Mouse (Mus musculus) forebrain, embryonic 11.5 days (tissue): ENCODE results near the gene Unk. TPM values are rescaled to one million over a fixed set of nuclear protein-coding genes. Genes with fewer than 3 reads are reported as not detected.
A peak's percentile ranks its signal among the peaks of the same experiment; 100 is the strongest.
"Not testable (repeated sequence)": the region's sequence is repeated elsewhere in the genome, so short reads cannot be mapped to it uniquely, and the experiment has no call there.

ENCODE experiments used
- ATAC-seq: fragments of 200-750 bp; cut with Nextera tagmentation; replicated peaks from 2 replicates; pipeline ENCODE4 v1.8.0; 2017; ENCODE audit warnings: moderate TSS enrichment; ENCODE audit not compliant: low FRiP score
- DNase-seq: peaks from one replicate; pipeline ENCODE4 v3.0.0-alpha.2; 2017; ENCODE audit warnings: low spot score
- H3K27ac ChIP-seq: fragments of 300-500 bp; sonication (generic); 2 replicates; pipeline ENCODE4 v1.5.1; 2014; ENCODE audit warnings: low read depth, low read length
- H3K27me3 ChIP-seq: fragments of 300-500 bp; sonication (generic); 2 replicates; pipeline ENCODE4 v1.6.1; 2014; ENCODE audit warnings: mild to moderate bottlenecking, low read length, mixed read lengths; ENCODE audit not compliant: control insufficient read depth, insufficient read depth
- H3K36me3 ChIP-seq: fragments of 300-500 bp; sonication (generic); 2 replicates; pipeline ENCODE4 v1.6.1; 2014; ENCODE audit warnings: mild to moderate bottlenecking, low read length, moderate library complexity, mixed read lengths; ENCODE audit not compliant: control insufficient read depth, insufficient read depth
- H3K4me1 ChIP-seq: fragments of 300-500 bp; sonication (generic); replicated peaks from 2 replicates; pipeline ENCODE4 v1.6.1; 2014; ENCODE audit warnings: low read length, mixed read lengths; ENCODE audit not compliant: control insufficient read depth, insufficient read depth
- H3K4me2 ChIP-seq: fragments of 300-500 bp; sonication (generic); 2 replicates; pipeline ENCODE4 v1.6.1; 2014; ENCODE audit warnings: low read depth, mild to moderate bottlenecking, low read length, moderate library complexity, mixed read lengths; ENCODE audit not compliant: severe bottlenecking
- H3K4me3 ChIP-seq: fragments of 300-500 bp; sonication (generic); 2 replicates; pipeline ENCODE4 v1.5.1; 2014; ENCODE audit warnings: low read depth, low read length
- H3K9ac ChIP-seq: fragments of 300-500 bp; sonication (generic); 2 replicates; pipeline ENCODE4 v1.6.1; 2014; ENCODE audit warnings: low read length
- H3K9me3 ChIP-seq: fragments of 300-500 bp; sonication (generic); 2 replicates; pipeline ENCODE4 v1.6.1; 2016; ENCODE audit warnings: low read length, mixed read lengths; ENCODE audit not compliant: control insufficient read depth
- WGBS: fragments of 180-500 bp; shearing (Covaris S2); extraction: QIAGEN DNeasy Blood & Tissue Kit; methylation state at CpG from one replicate; pipeline ENCODE4 v1.1.7; 2014; 5-methylcytosine and 5-hydroxymethylcytosine counted together
- polyA plus RNA-seq: library from polyadenylated mRNA; unstranded; fragments of >200 nt; fragmentation: Nextera tagmentation; extraction: Ambion mirVana; gene quantifications from 2 replicates; pipeline ENCODE4 v1.2.1, GENCODE M21; 2014

The Unk gene
- polyA plus RNA-seq, 1 experiment from 2014 or later = 48.5 TPM

DNA sequence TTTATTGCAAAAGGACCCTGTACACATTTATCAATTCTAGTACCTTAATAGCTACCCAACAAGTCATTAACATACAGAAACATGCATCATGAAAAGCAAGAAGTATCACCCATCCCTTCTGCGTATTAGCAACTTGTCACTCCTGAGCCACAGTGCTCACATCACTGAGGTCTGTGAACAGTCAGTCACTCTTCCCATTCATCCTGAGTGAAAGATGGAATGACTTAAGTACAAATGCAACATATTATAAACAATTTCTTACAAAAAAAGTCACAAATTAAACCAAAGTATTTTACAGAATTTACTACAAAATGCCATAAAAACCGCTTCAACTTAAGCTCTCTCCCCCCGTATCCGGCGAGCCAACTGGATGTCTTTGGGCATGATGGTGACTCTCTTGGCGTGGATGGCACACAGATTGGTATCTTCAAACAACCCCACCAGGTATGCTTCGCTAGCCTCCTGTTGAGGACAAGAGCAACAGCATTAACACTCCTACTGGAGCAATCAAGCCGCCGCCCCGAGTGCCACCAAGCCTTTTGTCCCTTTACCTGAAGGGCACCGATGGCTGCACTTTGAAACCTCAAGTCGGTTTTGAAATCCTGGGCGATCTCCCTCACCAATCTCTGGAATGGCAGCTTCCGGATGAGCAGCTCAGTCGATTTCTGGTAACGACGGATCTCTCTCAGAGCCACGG, 6.9 kb upstream of the Unk start:
- WGBS = 8% methylated on average over 18 of the region's 18 CpGs
- H3K27me3 ChIP-seq, H3K4me1 ChIP-seq, H3K9me3 ChIP-seq, H3K36me3 ChIP-seq, ATAC-seq: not testable (repeated sequence)
- Histone ChIP-seq H3K27ac (peak overlapping the region; percentile 97), H3K9ac (peak overlapping the region; percentile 100), H3K4me3 (peak overlapping the region; percentile 100), H3K4me2 (peak overlapping the region; percentile 62)
- DNase-seq = peak; percentile 68

DNA sequence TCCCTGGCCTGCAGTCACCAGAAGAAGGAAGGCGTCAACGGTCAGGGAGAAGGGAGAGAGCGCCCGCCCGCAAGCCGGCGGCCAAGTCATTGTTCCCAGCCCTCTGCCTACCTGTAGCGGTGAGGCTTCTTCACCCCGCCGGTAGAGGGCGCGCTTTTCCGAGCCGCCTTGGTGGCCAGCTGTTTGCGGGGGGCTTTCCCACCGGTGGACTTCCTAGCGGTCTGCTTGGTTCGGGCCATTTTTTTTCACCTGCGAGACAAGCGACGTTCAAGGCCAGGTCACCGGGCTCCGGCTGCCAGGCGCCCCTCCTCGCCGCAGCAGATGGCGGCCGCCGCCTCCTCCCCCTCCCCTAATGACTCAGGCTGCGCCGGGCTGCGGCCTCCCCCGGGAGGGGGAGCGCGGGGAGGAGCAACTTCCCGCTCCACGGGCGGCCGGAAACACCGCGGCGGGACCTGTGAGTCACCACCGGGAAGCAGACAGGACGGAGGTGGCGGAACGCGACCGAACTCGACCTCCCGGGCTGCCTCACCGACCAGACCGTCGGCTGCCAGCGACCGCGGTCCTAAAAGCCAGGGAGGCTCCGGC, 6.3 kb upstream of the Unk start:
- ATAC-seq (peak; percentile 55), DNase-seq (peak; percentile 91)
- Histone ChIP-seq H3K4me1 (peaks cover 2% of the 10 kb centered on the region; the same call in 1 of the 2 replicates), H3K27ac (peak overlapping the region; percentile 97), H3K9me3 (no peaks in the 10 kb centered on the region), H3K4me3 (peak overlapping the region; percentile 100), H3K27me3 (no peaks in the 10 kb centered on the region), H3K36me3 (no peaks in the 10 kb centered on the region; the same call in 1 of the 2 replicates), H3K9ac (peak overlapping the region; percentile 100), H3K4me2 (peak overlapping the region; percentile 62)
- WGBS = under 1% methylated on average over 55 of the region's 57 CpGs

DNA sequence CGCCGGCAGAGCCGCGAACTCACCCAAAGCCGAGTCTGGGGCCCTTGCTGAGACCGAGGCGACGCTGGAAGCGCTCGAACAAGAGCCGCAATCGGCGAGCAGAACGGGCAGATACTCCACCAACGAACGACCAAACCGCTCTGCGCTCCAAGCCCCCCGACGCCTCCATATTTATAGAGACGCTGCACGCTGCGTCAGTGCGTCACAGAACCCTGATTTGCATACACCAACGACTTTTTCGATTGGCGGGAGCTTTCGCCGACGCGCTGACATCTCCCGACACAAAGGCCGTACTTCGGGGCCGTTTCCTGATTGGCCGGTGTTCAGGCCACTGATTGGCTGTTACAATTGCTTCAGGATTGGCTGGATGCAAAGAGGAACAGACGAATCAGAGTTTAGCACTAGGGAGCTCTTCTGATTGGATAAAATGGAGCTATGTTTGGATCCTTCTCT, 5.7 kb upstream of the Unk start:
- no peaks in the 10 kb centered on the region; the same call in 1 of the 2 replicates for H3K36me3 ChIP-seq
- WGBS = under 1% methylated on average over 37 of the region's 37 CpGs
- H3K4me1 ChIP-seq = peaks cover 2% of the 10 kb centered on the region; the same call in 1 of the 2 replicates
- ATAC-seq (peak; percentile 94), DNase-seq (peak; percentile 98)
- H3K27ac ChIP-seq = peak overlapping the region; percentile 97
- no peaks in the 10 kb centered on the region for H3K27me3 ChIP-seq
- peak overlapping the region; percentile 100 for H3K9ac ChIP-seq
- H3K4me2 ChIP-seq = peak overlapping the region; percentile 15; the same call in 1 of the 2 replicates
- H3K4me3 ChIP-seq = peak overlapping the region; percentile 100
- no peaks in the 10 kb centered on the region for H3K9me3 ChIP-seq

DNA sequence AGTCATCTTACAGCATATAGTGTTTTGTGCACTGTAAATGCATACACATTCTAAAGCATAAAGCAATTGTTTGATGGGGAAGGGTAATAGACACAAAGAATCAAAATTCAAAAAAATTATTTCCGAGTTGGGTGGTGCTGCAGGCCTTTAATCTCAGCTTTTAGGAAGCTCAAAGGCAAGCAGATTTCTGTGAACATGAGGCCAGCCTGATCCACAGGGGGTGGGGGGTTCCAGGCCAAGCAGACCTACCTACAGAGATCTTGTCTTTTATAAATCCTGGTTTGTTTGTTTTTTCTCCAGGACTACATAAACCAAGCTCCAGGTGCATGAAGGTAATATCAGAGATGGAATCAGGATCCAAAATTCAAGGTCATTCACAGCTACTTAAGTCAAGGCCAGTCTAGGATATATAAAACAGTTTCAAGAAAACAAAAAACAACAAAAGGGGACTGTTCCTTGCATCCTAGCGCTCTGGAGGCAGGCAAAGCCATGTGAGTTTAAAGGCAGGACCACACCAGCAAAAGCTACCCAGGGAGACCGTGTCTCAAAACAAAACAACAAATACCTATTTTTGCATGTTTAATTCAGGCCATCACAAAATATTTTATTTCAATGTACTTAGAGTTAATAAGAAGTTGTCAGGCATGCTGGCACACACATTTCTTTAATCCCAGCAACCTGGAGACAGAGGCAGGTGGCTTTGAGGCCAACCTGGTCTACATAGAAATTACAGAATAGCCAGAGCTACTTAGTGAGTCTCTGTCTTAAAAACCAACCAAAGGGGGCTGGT, 4.9 kb upstream of the Unk start:
- Histone ChIP-seq H3K9me3 (no peaks in the 10 kb centered on the region), H3K4me1 (peaks cover 2% of the 10 kb centered on the region; the same call in 1 of the 2 replicates), H3K9ac (no peak overlapping the region; the same call in 1 of the 2 replicates), H3K27me3 (no peaks in the 10 kb centered on the region), H3K36me3 (no peaks in the 10 kb centered on the region; the same call in 1 of the 2 replicates), H3K27ac (no peak overlapping the region), H3K4me2 (no peak overlapping the region), H3K4me3 (no peak overlapping the region)
- WGBS = 91% methylated on average over 3 of the region's 3 CpGs
- DNase-seq (no peak), ATAC-seq (no peak)

DNA sequence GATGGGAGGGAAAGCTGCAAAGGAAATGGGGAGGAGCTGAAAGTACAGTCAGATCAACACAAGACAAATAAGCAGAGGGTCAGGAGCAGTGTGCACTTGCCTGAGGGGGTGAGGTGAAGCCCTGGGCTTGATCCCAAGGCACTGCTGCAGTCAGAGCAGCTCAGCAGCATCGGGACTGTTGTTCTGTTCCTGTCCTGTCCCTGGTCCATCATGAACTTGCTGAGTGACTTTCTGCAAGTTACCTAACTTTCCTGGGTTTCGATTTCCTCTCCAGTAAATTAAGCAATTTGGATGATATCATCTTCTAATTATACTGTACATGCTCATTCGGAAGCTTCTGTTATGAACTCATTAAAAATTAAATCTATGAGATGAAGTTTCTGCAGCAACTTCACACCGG, 2.4 kb upstream of the Unk start, which contains the start of gene H3f3b:
H3f3b (minus strand) TSS at position 207 of the 400 bp plus-strand sequence.
- DNase-seq = no peak
- H3K4me2 ChIP-seq = no peak within 1 kb of the TSS
- WGBS = 90% methylated on average over 4 of the region's 4 CpGs
- H3K4me1 ChIP-seq = peaks cover 4% of the 10 kb centered on the region
- H3K9ac ChIP-seq = no peak within 1 kb of the TSS
- no peaks in the 10 kb centered on the region for H3K36me3 ChIP-seq
- no peak within 1 kb of the TSS for H3K4me3 ChIP-seq
- H3K27ac ChIP-seq = no peak within 1 kb of the TSS
- no peak for ATAC-seq
- no peaks in the 10 kb centered on the region for H3K9me3 ChIP-seq
- no peaks in the 10 kb centered on the region for H3K27me3 ChIP-seq

DNA sequence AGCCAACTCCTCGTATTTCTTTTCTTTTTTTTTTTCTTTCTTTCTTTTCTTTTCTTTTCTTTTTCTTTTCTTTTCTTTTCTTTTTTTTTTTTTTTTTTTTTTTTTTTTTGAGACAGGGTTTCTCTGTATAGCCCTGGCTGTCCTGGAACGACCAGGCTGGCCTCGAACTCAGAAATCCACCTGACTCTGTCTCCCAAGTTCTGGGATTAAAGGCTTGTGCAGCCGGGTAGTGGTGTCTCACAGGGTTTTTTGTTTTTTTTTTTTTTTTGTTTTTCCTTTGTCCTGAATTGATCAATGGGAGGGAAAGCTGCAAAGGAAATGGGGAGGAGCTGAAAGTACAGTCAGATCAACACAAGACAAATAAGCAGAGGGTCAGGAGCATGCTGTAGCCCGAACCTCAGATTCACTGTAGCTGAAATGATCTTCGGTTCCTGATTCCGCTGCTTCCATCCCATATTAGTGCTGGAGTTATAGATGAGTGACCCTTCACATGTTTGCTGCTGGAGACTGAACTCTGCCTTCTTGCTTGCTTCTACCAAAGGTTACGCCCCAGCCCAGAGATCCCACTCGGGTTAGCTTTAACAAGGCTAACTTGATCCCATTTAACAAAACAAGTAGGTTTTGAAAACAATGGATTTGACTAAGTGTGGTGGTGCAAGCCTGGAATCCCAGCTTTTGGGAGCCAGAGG, 1.8 kb upstream of the Unk start:
- Histone ChIP-seq H3K4me1 (peaks cover 4% of the 10 kb centered on the region), H3K27ac (no peak overlapping the region), H3K36me3 (no peaks in the 10 kb centered on the region), H3K27me3 (no peaks in the 10 kb centered on the region), H3K4me2 (no peak overlapping the region), H3K9me3 (no peaks in the 10 kb centered on the region), H3K9ac (no peak overlapping the region), H3K4me3 (no peak overlapping the region)
- DNase-seq (no peak), ATAC-seq (no peak)
- WGBS = 79% methylated on average over 9 of the region's 9 CpGs

DNA sequence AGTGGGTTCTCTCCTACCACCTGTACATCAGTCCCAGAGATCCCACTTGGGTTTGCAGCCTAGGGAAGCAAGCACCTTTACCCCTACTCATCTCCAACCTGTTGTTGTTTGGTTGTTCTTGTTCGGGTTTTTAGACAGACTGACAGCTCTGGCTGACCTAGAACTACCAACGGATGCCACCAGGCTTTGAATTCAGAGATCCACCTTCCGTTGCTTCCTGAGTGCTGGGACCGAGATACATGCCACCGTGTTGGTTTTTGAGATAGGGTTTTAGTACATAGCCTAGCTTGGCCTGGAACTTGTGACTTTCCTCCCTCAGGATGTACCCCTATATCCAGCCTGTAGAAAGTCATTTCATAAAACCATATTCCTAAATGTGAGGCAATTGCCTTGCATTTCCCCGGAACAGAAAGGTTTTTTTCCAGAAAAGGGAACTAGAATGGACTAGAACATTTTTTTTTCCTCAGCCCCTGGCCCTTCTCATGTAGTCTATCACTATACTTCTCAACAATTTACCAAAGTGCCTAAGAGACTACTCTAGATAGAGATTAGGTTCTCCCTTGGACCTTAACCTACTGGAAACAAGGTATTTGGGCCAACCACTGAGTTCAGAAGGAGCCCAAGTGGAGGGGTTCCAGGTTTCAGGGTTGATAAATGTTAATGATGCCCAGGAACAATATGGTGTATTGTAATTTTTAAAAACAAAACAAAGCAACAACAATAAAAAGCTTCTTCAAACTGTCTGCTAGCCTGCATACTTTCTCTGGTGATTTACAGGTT, 846 bp upstream of the Unk start:
- H3K4me3 ChIP-seq = peak overlapping the region; percentile 71
- no peaks in the 10 kb centered on the region for H3K36me3 ChIP-seq
- peaks cover 4% of the 10 kb centered on the region for H3K4me1 ChIP-seq
- no peak overlapping the region for H3K9ac ChIP-seq
- peak overlapping the region; percentile 61 for H3K4me2 ChIP-seq
- no peaks in the 10 kb centered on the region for H3K9me3 ChIP-seq
- H3K27me3 ChIP-seq = no peaks in the 10 kb centered on the region
- no peak for DNase-seq
- no peak for ATAC-seq
- WGBS = 88% methylated on average over 6 of the region's 6 CpGs
- H3K27ac ChIP-seq = no peak overlapping the region
